Mouse (Mus musculus): ENCODE data around the gene Gm3099.
"Not testable (repeated sequence)": the region's sequence is repeated elsewhere in the genome, so short reads cannot be mapped to it uniquely, and the experiment has no call there.

Gene Gm3099

GRCm38 (mm10) chr14:3998094-3998493, at the start of gene Gm3099:
Gene Gm3099 (plus strand): TSS chr14:3998394.
- DNase-seq, result not testable (repeated sequence)

GRCm38 (mm10) chr14:3963247-3963646, 34.9 kb upstream of the Gm3099 start, which contains the start of gene Gm3095:
Gene Gm3095 (plus strand): TSS chr14:3963547.
- DNase-seq, result not testable (repeated sequence)

GRCm38 (mm10) chr14:4023641-4024040, 25.4 kb downstream of the Gm3099 start, which contains the start of gene Gm5796:
Gene Gm5796 (plus strand): TSS chr14:4023941.
- DNase-seq, result not testable (repeated sequence)

Data from thymus, adult 18-20 months (tissue).